Mouse (Mus musculus): ENCODE measurements around the gene Tmc8.

- TF ChIP-seq CTCF (IDR thresholded peaks at IDR 0.05; ENCODE audit: low read depth), result no peak
- no peak for TF ChIP-seq EP300 (optimal IDR thresholded peaks at IDR 0.05)
Observed at GRCm38 (mm10) chr11:117814704-117815366, 33.0 kb downstream of the Tmc8 start.
